Mouse (Mus musculus) CH12.LX (cell line): Measurements from ENCODE around the gene Tcf7l1. TPM values are rescaled to one million over a fixed set of nuclear protein-coding genes. Genes with fewer than 3 reads are reported as not detected.

Experiments used
- DNase-seq: peaks from one replicate; pipeline ENCODE4 v3.0.0-alpha.2; 2013; ENCODE audit errors: extremely low read depth
- H3K27ac ChIP-seq: 2 replicates; pipeline ENCODE4 v1.5.1; 2012; ENCODE audit warnings: low read depth, mild to moderate bottlenecking, control low read depth, moderate library complexity; ENCODE audit not compliant: insufficient read depth
- H3K27me3 ChIP-seq: replicated peaks from 2 replicates; pipeline ENCODE3; 2012; ENCODE audit warnings: inconsistent platforms
- H3K36me3 ChIP-seq, 2 experiments: replicated peaks in 1 of 2; 2 replicates each; pipeline versions ENCODE3 to v1.6.1; 2012; ENCODE audit warnings: inconsistent platforms in 1 of 2, low read length in 1 of 2, mild to moderate bottlenecking in 1 of 2, mixed read lengths in 1 of 2, moderate library complexity in 1 of 2; ENCODE audit not compliant: control insufficient read depth in 1 of 2, insufficient read depth in 1 of 2
- H3K4me1 ChIP-seq, 2 experiments: 2 replicates each; pipeline ENCODE4 v1.6.1; 2012; ENCODE audit warnings: inconsistent platforms in 1 of 2, moderate library complexity in 1 of 2; ENCODE audit not compliant: insufficient read depth in 2 of 2, control insufficient read depth in 1 of 2
- H3K4me2 ChIP-seq: 2 replicates; pipeline ENCODE4 v1.6.1; 2012; ENCODE audit warnings: low read depth, mild to moderate bottlenecking, control low read depth; ENCODE audit not compliant: poor library complexity, insufficient read depth, severe bottlenecking
- H3K4me3 ChIP-seq, 3 experiments: fragments of 150-350 bp in 1 of 3; sonication (generic) in 1 of 3; replicated peaks in 1 of 3; 2 replicates each; pipeline versions ENCODE3 to v1.5.1; 2011 to 2012; ENCODE audit warnings: low read depth in 2 of 3, low read length in 2 of 3, mild to moderate bottlenecking in 2 of 3, moderate library complexity in 2 of 3, control low read depth in 1 of 3, improper control_type of control experiment in 1 of 3, inconsistent platforms in 1 of 3, mixed read lengths in 1 of 3; ENCODE audit not compliant: poor library complexity in 1 of 3
- H3K79me2 ChIP-seq: replicated peaks from 2 replicates; pipeline ENCODE4 v1.6.1; 2012; ENCODE audit warnings: mild to moderate bottlenecking, moderate library complexity; ENCODE audit not compliant: control insufficient read depth, poor library complexity, insufficient read depth, severe bottlenecking; ENCODE audit errors: extremely low read depth
- H3K9ac ChIP-seq: 2 replicates; pipeline ENCODE4 v1.6.1; 2012; ENCODE audit warnings: low read depth, mild to moderate bottlenecking, control low read depth, moderate library complexity; ENCODE audit not compliant: insufficient read depth
- H3K9me3 ChIP-seq: replicated peaks from 2 replicates; pipeline ENCODE3; 2012; ENCODE audit warnings: low read length, inconsistent platforms, mixed read lengths
- CTCF ChIP-seq, 2 experiments: IDR thresholded peaks in 1 of 2; conservative IDR thresholded peaks in 1 of 2; 2 replicates each; pipeline ENCODE4 v1.5.1; 2011 to 2012; ENCODE audit warnings: low read depth in 2 of 2, low read length in 2 of 2, improper control_type of control experiment in 1 of 2, inconsistent platforms in 1 of 2, mild to moderate bottlenecking in 1 of 2, moderate library complexity in 1 of 2
- ELF1 ChIP-seq: IDR thresholded peaks from 2 replicates; pipeline ENCODE4 v1.6.1; 2014; ENCODE audit warnings: low read depth, mild to moderate bottlenecking, inconsistent platforms, low read length, improper control_type of control experiment
- EP300 ChIP-seq: IDR thresholded peaks from 2 replicates; pipeline ENCODE4 v1.6.1; 2011; ENCODE audit warnings: low read length, improper control_type of control experiment
- IRF4 ChIP-seq: IDR thresholded peaks from 2 replicates; pipeline ENCODE4 v1.6.1; 2014; ENCODE audit warnings: low read depth, mild to moderate bottlenecking, inconsistent platforms, low read length, improper control_type of control experiment
- JUN ChIP-seq: IDR thresholded peaks from 2 replicates; pipeline ENCODE4 v1.6.1; 2011; ENCODE audit warnings: low read depth, mild to moderate bottlenecking, low read length, improper control_type of control experiment, moderate library complexity; ENCODE audit not compliant: insufficient read depth
- KAT2A ChIP-seq: IDR thresholded peaks from 2 replicates; pipeline ENCODE4 v1.6.1; 2012; ENCODE audit warnings: low read length, improper control_type of control experiment, inconsistent platforms; ENCODE audit not compliant: insufficient replicate concordance
- MAFK ChIP-seq: IDR thresholded peaks from 2 replicates; pipeline ENCODE4 v1.6.1; 2011; ENCODE audit warnings: low read length, improper control_type of control experiment; ENCODE audit not compliant: insufficient replicate concordance
- MAX ChIP-seq: IDR thresholded peaks from 2 replicates; pipeline ENCODE4 v1.6.1; 2011; ENCODE audit warnings: low read length, improper control_type of control experiment
- MEF2A ChIP-seq: IDR thresholded peaks from 2 replicates; pipeline ENCODE4 v1.6.1; 2014; ENCODE audit warnings: low read depth, mild to moderate bottlenecking, inconsistent platforms, low read length, improper control_type of control experiment, borderline replicate concordance
- PAX5 ChIP-seq: IDR thresholded peaks from 2 replicates; pipeline ENCODE4 v1.6.1; 2012; ENCODE audit warnings: low read length, inconsistent platforms, mixed read lengths
- POLR2A ChIP-seq: IDR thresholded peaks from 2 replicates; pipeline ENCODE4 v1.6.1; 2011; ENCODE audit warnings: low read depth, mild to moderate bottlenecking, improper control_type of control experiment, low read length
- RCOR1 ChIP-seq: conservative IDR thresholded peaks from 2 replicates; pipeline ENCODE4 v1.6.1; 2012; ENCODE audit warnings: low read depth, mild to moderate bottlenecking, inconsistent platforms, low read length, improper control_type of control experiment
- SIN3A ChIP-seq: IDR thresholded peaks from 2 replicates; pipeline ENCODE4 v1.6.1; 2012; ENCODE audit warnings: low read length, improper control_type of control experiment, inconsistent platforms
- SMC3 ChIP-seq: IDR thresholded peaks from 2 replicates; pipeline ENCODE4 v1.6.1; 2011; ENCODE audit warnings: low read depth, low read length, improper control_type of control experiment
- TCF12 ChIP-seq: IDR thresholded peaks from 2 replicates; pipeline ENCODE4 v1.6.1; 2014; ENCODE audit warnings: low read depth, mild to moderate bottlenecking, inconsistent platforms, low read length, improper control_type of control experiment
- USF1 ChIP-seq: IDR thresholded peaks from 2 replicates; pipeline ENCODE4 v1.6.1; 2014; ENCODE audit warnings: low read depth, mild to moderate bottlenecking, inconsistent platforms, low read length, improper control_type of control experiment
- USF2 ChIP-seq: conservative IDR thresholded peaks from 2 replicates; pipeline ENCODE4 v1.6.1; 2011; ENCODE audit warnings: low read depth, low read length, improper control_type of control experiment
- ZC3H11A ChIP-seq: IDR thresholded peaks from 2 replicates; pipeline ENCODE4 v1.6.1; 2012; ENCODE audit warnings: low read depth, mild to moderate bottlenecking, inconsistent platforms, low read length, improper control_type of control experiment
- ZKSCAN1 ChIP-seq: IDR thresholded peaks from 2 replicates; pipeline ENCODE4 v1.6.1; 2012; ENCODE audit warnings: low read depth, inconsistent platforms, low read length, improper control_type of control experiment, borderline replicate concordance
- ZNF384 ChIP-seq: IDR thresholded peaks from 2 replicates; pipeline ENCODE4 v1.6.1; 2012; ENCODE audit warnings: low read depth, low read length, improper control_type of control experiment, inconsistent platforms
- dilution Hi-C: fragments of 300-500 bp; cut with MboI; formaldehyde crosslinking; loops from 2 replicates; pipeline ENCODE4 v1.14.3; 2020; ENCODE audit warnings: low sequenced_read_pairs; ENCODE audit not compliant: extremely low pct_unique_long_range_greater_than_20kb, extremely low pct_ligation_motif_present
- in situ Hi-C: fragments of 300-500 bp; cut with MboI; formaldehyde crosslinking; loops from 3 replicates; pipeline ENCODE4 v1.14.3; 2019; ENCODE audit warnings: low sequenced_read_pairs, low pct_ligation_motif_present, low pct_unique_long_range_greater_than_20kb, mixed read lengths
- polyA plus RNA-seq: library from polyadenylated mRNA; unstranded; fragments of >175 nt; gene quantifications from 2 replicates; pipeline ENCODE4 v1.2.1, GENCODE M21; 2012; ENCODE audit warnings: low read depth; ENCODE audit not compliant: insufficient read length
- total RNA-seq, 2 experiments: library from RNA; depleted of rRNA; stranded (reverse); fragments of 300-350 nt in 1 of 2; fragments of >200 nt in 1 of 2; gene quantifications; 2 replicates each; pipeline ENCODE4 v1.2.3; 2012 to 2014

The Tcf7l1 gene
- total and polyA plus RNA-seq, 3 experiments = 0.13 to 9.9 (median 0.47) TPM

DNA sequence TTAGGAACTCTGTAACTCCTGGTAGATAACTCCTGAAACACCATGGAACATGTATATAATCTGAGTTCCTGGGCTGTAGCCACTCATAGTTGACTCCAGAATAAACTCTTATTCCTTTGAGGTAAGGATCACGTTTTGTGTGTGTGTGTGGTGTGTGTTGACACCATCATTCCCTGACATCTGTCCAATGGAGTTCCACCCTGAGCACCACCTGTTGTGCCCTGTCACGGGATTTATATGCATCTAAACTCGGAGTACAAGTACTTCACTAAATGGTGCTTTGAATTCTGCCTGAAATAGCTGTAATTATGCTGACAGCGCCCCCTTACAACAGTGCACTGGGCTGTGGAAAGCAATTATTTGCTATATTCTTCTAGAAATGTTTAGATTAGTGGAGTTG, 45.5 kb upstream of the Tcf7l1 start:
- Histone ChIP-seq H3K79me2 (no peaks in the 10 kb centered on the region), H3K27me3 (no peaks in the 10 kb centered on the region), H3K4me1 (no peaks in the 10 kb centered on the region), H3K4me3 (no peak overlapping the region), H3K4me2 (no peak overlapping the region), H3K36me3 (peaks cover 0 to 30% of the 10 kb centered on the region in 2 experiments), H3K27ac (no peak overlapping the region), H3K9ac (no peak overlapping the region), H3K9me3 (no peaks in the 10 kb centered on the region)
- dilution Hi-C loops = no loop called here
- in situ Hi-C loops = loop anchor here (10.0 to 25.0 kb wide), 3 partner anchors 170 to 422 kb away; partner anchors contain the start of gene Ggcx
- no peak for TF ChIP-seq MAX
- no peak for TF ChIP-seq ZNF384
- TF ChIP-seq SMC3 = no peak
- TF ChIP-seq USF1 = no peak
- no peak for TF ChIP-seq ELF1
- no peak for TF ChIP-seq TCF12
- no peak for TF ChIP-seq JUN
- TF ChIP-seq EP300 = no peak
- no peak for TF ChIP-seq SIN3A
- no peak for TF ChIP-seq MAFK
- TF ChIP-seq PAX5 = no peak
- TF ChIP-seq POLR2A = no peak
- no peak for TF ChIP-seq RCOR1
- TF ChIP-seq IRF4 = no peak
- no peak for TF ChIP-seq KAT2A
- DNase-seq = no peak

DNA sequence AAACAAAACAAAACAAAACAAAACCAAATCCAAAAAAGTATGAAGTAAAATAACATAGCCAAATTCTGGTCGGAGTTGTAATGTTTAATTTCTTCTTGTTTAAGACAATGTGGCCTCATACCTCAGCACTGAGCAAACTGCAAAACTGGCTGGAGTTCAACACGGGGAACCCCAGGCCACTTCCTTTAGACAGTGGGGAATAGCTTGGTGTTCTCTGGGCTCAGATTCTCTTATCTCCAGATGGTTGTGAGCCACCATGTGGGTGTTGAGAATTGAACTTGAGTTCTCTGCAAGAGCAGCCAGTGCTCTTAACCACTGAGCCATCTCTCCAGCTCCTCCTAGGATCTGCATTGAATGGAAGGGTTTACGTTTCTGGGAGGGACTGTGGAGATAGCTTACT, 42.8 kb upstream of the Tcf7l1 start:
- dilution Hi-C loops = no loop called here
- Histone ChIP-seq H3K4me2 (no peak overlapping the region), H3K79me2 (no peaks in the 10 kb centered on the region), H3K9me3 (peaks cover 3% of the 10 kb centered on the region), H3K9ac (no peak overlapping the region), H3K27me3 (no peaks in the 10 kb centered on the region), H3K4me3 (no peak overlapping the region), H3K27ac (no peak overlapping the region), H3K4me1 (no peaks in the 10 kb centered on the region), H3K36me3 (peaks cover 0 to 7% of the 10 kb centered on the region in 2 experiments)
- TF ChIP-seq CTCF (conservative IDR thresholded peaks at IDR 0.05 in 1 of 2, IDR thresholded peaks at IDR 0.05 in 1 of 2; ENCODE audit: low read depth in 2 of 2, low read length in 2 of 2) (no peak), ZKSCAN1 (no peak), MAFK (no peak), TCF12 (no peak), USF2 (no peak), MEF2A (no peak), ZNF384 (no peak), ZC3H11A (no peak), USF1 (no peak)
- no peak for DNase-seq
- in situ Hi-C loops = loop anchor here (10.0 to 25.0 kb wide), 3 partner anchors 167 to 420 kb away; partner anchors contain the start of gene Ggcx
